Mouse (Mus musculus): Measurements from ENCODE around the gene Fam161a. TPM values are rescaled to one million over a fixed set of nuclear protein-coding genes. Genes with fewer than 3 reads are reported as not detected.
"Not testable (repeated sequence)": the region's sequence is repeated elsewhere in the genome, so short reads cannot be mapped to it uniquely, and the experiment has no call there.

The Fam161a gene
- total RNA-seq, 2 experiments from 2014 or later = 4.6 to 5.2 TPM

DNA sequence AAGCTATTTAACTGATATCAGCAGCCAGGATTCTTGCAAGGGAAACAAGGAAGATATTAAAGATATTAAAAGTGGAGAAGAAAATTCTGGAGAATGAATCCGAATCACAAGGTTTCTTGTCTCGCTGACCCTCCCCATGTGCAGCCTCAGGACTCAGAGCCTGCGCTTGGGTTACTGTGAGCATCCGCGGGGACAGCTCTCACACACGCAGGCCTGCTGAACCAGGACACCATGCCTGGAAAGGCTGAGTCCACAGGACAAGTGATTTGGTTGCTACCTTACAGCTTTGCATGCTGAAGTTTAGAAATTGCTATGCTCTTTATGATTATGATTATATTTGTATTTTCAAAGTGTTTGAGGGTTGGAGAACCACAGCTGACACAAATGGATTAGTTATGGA, 22.1 kb downstream of the Fam161a start:
- DNase-seq (ENCODE audit: low spot score in 2 of 2) = no peak
- no peak for TF ChIP-seq CTCF (conservative IDR thresholded peaks at IDR 0.05)
- Histone ChIP-seq H3K27ac (no peak overlapping the region), H3K4me3 (no peak overlapping the region)

DNA sequence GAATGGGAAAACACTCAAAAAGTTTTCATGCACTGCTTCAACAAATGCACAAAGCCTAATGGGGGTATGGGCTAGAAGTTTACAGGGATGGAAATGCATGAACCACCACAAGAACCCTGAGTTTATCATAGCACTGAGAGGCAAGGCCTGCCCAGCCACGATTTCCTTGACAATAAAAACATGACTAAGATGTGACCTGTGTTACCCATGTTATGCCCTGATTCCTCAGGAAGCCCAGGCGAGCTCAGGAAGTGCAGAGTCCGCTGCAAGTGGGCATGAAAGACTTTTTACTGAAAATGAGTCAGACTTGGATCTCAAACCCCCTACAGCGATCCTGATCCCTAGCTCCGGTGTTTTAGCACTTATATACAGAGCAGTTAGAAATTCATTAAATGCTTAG, 39.9 kb downstream of the Fam161a start:
- no peak for DNase-seq (ENCODE audit: low spot score in 2 of 2)
- TF ChIP-seq CTCF (conservative IDR thresholded peaks at IDR 0.05) = no peak
- no peak overlapping the region for H3K4me3 ChIP-seq
- H3K27ac ChIP-seq = no peak overlapping the region

GRCm38 (mm10) chr11:23047663-23048582, 40.6 kb downstream of the Fam161a start:
- peak overlapping the region; percentile 8; the same call in 1 of the 2 replicates for H3K4me3 ChIP-seq
- no peak for DNase-seq (ENCODE audit: low spot score in 2 of 2)
- no peak for TF ChIP-seq CTCF (conservative IDR thresholded peaks at IDR 0.05)
- H3K27ac ChIP-seq = no peak overlapping the region

GRCm38 (mm10) chr11:23049642-23050041, 42.3 kb downstream of the Fam161a start:
- no peak for TF ChIP-seq CTCF (conservative IDR thresholded peaks at IDR 0.05)
- Histone ChIP-seq H3K4me3 (no peak overlapping the region), H3K27ac (no peak overlapping the region)
- no peak for DNase-seq (ENCODE audit: low spot score in 2 of 2)

- Histone ChIP-seq H3K27ac (no peak overlapping the region), H3K4me3 (no peak overlapping the region)
- no peak for DNase-seq (ENCODE audit: low spot score in 2 of 2)
- no peak for TF ChIP-seq CTCF (conservative IDR thresholded peaks at IDR 0.05)
Measured at GRCm38 (mm10) chr11:23052353-23052752, 45.0 kb downstream of the Fam161a start.

- TF ChIP-seq CTCF (conservative IDR thresholded peaks at IDR 0.05) = no peak
- H3K4me3 ChIP-seq = no peak overlapping the region
- no peak overlapping the region for H3K27ac ChIP-seq
- DNase-seq (ENCODE audit: low spot score in 2 of 2) = no peak
Measured at GRCm38 (mm10) chr11:23063153-23063552, 55.8 kb downstream of the Fam161a start.

GRCm38 (mm10) chr11:23063857-23064256, 56.5 kb downstream of the Fam161a start:
- Histone ChIP-seq H3K27ac (no peak overlapping the region), H3K4me3 (no peak overlapping the region)
- no peak for TF ChIP-seq CTCF (conservative IDR thresholded peaks at IDR 0.05)
- peak in 1 of 2 experiments; percentile 21 for DNase-seq (ENCODE audit: low spot score in 2 of 2)

- DNase-seq (ENCODE audit: low spot score in 2 of 2); H3K4me3 ChIP-seq; H3K27ac ChIP-seq: not testable (repeated sequence)
Measured at GRCm38 (mm10) chr11:23064276-23064675, 56.9 kb downstream of the Fam161a start.

GRCm38 (mm10) chr11:23065167-23065668, 57.9 kb downstream of the Fam161a start:
- H3K4me3 ChIP-seq = no peak overlapping the region
- no peak for DNase-seq (ENCODE audit: low spot score in 2 of 2)
- no peak overlapping the region for H3K27ac ChIP-seq
- no peak for TF ChIP-seq CTCF (conservative IDR thresholded peaks at IDR 0.05)

DNA sequence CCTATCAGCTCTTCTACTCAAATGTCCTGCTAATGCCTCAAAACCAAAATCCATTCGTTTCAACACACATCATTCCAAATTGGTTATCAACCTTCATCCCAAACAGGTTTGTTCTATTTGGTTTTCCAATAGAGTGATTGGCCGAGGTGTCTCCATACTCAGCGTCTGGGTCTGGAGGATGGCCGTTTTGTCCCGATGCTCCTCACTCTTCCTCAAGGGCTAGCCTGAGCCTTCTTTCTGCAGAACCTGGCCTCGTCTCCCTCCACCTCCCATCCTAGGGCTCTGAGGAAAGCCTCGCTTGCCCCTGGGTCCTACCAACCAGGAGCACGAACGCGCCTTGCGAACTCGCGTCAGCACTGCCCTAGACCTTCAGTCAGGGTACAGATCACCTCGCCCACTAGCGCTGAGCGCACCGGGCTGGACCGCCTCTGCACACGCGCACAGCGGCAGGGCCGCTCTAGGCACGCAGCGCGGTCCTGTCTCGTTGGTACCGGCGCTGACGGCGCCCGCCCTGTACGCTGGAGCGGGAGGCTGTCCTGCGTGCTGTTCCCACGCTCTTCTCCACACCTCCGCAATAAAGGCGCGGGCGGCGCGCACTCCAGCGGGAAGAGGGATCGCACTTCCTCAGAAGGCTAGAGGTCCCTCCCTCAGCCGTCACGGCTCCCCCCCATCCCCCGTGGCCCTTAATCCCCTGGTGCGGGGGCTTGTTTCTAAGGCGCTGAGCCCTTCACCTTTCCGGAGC, 60.2 kb downstream of the Fam161a start:
- peak; percentile 89 to 90 for DNase-seq (ENCODE audit: low spot score in 2 of 2)
- Histone ChIP-seq H3K4me3 (peak overlapping the region; percentile 90), H3K27ac (peak overlapping the region; percentile 94)
- TF ChIP-seq CTCF (conservative IDR thresholded peaks at IDR 0.05) = peak; percentile 12; the same call in 1 of the 2 replicates

DNA sequence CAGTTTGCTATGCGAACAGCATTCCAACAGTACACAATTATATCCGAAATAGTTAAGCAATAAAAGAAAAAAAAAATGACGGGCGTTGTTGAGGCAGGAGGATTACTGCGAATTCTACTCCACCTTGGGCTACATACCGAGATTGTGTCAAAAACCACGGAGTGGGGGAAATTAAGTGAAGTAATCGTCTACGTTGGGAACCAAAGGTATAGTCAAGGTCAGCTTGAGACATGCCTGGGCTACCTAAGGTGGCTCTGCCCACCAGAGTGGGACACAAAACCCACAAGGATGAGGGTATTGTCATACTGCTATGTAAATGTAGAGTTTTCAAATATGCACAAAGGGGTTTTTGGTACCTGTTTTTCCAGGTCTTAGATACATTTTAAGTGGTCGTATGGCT, 60.9 kb downstream of the Fam161a start:
- no peak for TF ChIP-seq CTCF (conservative IDR thresholded peaks at IDR 0.05)
- Histone ChIP-seq H3K27ac (peak overlapping the region; percentile 94), H3K4me3 (peak overlapping the region; percentile 90)
- no peak for DNase-seq (ENCODE audit: low spot score in 2 of 2)

- not testable (repeated sequence) for DNase-seq (ENCODE audit: low spot score in 2 of 2); H3K4me3 ChIP-seq; H3K27ac ChIP-seq
Measured at GRCm38 (mm10) chr11:23068986-23069385, 61.7 kb downstream of the Fam161a start.

DNA sequence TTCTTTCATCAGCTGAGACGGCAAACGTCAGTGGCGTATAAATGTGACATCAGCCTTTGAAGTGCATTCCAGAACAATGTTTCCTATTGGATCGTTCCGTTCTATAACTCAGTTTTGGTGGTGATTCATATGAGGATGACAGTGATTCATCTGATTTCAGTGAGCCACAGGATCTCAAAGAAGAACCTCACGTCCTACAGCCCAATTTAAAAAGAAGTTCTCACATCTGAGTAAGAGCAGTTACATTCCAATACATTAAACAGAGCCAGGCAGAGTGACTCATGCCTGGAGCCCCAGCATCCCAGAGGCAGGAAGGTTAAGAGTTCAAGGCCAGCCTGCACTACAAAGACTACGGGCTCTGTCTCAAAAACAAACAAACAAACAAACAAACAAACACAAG, 67.5 kb downstream of the Fam161a start:
- no peak overlapping the region for H3K27ac ChIP-seq
- TF ChIP-seq CTCF (conservative IDR thresholded peaks at IDR 0.05) = no peak
- H3K4me3 ChIP-seq = no peak overlapping the region
- DNase-seq (ENCODE audit: low spot score in 2 of 2) = no peak
